Mouse (Mus musculus): ENCODE results near the gene Klf3.
"Not testable (repeated sequence)": the region's sequence is repeated elsewhere in the genome, so short reads cannot be mapped to it uniquely, and the experiment has no call there.

Klf3 gene

DNA sequence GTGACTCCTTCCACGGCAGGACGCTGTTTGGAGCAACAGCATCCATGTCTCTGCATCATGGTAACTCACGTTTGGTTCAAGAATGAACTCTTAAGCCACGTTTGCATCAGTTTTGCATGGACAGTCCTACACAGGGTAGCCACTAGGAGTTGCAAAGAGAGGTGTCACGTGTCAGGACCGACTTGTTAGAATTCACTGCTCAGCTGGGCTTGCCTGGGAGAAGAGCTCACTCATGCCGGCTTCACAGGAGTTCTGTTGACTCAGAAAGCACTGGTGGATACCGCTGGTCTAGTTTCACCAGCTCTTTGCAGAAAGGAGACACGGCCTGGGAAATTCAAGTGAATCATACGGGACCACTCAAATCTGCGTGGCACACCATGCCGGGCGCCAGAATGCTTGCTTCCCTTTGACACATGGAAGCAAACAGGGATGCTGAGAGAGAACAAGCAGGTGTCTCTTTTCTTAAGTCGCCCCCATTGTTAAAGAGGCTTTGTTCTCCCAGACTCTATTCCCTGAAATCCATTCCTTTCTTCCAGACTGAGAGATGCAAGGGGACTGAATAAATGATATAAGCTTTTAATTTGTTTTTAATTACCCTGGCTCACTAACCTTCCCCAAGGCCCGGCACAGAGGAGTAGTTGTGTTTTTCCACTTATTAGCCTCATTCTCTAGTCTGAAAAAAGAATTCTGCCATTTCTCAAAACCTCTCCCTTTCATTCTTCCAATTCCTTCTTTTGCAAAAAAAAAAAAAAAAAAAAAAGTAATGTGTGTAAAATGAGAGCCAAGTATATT lies 74.2 kb downstream of the Klf3 start:
- in situ Hi-C loops (cut with MboI, MseI): no loop called here

DNA sequence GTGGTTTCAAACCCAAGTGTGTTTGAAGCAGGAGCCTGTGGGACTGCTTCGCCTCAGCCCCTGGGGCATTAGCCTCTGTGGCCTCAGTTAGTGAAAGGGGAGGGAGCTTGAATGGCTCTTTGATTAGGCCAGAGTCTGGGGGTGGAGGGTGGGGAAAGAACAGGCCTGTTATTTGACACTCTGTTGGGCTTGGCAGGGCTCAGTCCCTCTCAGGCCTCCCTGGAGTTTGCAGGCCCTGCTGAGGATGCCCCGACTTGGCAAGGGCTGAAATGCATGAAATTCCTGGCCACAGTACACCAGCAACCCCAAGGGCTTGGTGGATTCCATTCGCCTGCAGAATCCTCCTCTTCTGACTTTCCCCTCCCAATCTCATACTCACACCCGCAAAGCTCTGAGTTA lies 74.8 kb downstream of the Klf3 start:
- in situ Hi-C loops (cut with MboI, MseI): no loop called here

DNA sequence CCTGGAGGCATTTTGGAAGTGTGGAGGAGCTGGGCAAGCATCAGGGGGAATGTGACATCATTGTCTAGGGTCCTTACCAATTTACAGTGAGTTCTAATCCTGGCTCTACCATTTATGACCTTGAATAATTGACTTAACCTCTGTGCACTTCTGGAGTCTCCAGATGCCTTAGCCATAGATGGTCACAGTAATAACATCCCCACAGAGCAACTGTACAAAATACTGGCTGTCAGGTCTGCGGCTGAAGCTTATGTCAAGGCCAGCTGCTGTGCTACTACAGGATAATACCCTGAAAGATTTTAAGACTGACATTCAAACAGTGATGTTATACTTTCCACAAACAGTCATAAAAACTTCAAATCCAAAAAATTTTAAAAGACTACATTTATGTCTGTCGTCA lies 75.3 kb downstream of the Klf3 start:
- in situ Hi-C loops (cut with MboI, MseI): no loop called here

DNA sequence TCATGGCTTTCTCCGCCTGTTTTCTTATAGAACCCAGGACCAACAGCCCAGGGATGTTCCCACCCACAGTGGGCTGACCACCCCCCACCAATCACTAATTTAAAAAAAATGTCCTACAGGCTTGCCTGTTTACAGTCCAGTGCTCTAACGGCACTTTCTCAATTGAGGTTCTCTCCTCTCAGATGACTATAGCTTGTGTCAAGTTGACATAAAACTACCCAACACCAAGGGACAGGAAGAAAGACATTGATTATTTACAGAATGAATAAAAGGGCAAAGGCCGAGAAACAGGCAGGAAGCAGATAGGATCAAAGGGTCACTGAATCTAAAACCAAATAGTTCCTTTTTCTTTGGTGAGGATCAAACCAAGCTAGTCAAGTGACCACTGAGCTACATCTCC lies 76.1 kb downstream of the Klf3 start:
- in situ Hi-C loops (cut with MboI, MseI): no loop called here

DNA sequence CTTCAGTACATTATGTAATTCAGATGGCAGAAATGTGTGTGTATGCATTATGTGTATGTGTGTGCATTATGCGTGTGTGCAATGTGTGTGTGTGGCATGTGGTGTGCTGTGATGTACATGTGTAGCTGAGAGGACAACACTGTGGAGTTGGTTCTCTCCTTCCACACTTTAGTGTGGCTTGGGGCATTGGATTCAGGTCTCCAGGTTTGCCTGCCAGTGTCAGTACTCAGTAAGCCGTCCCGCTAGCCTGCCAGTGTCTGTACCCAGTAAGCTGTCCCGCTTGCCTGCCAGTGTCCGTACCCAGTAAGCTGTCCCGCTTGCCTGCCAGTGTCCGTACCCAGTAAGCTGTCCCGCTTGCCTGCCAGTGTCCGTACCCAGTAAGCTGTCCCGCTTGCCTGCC lies 78.4 kb downstream of the Klf3 start:
- in situ Hi-C loops (cut with MboI, MseI): not testable (repeated sequence)

DNA sequence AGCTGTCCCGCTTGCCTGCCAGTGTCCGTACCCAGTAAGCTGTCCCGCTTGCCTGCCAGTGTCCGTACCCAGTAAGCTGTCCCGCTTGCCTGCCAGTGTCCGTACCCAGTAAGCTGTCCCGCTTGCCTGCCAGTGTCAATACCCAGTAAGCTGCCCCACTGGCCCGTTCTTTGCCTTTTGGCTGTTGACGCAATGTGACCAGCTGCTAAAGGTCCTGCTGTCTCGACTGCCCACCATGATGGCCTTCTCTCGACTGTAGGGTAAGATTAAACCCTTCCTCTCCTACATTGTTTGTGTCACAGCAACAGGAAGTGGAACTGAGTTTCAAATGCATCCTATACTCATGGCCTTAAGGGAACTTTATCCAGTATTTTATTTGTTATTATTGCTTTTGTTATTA lies 78.8 kb downstream of the Klf3 start:
- in situ Hi-C loops (cut with MboI, MseI): not testable (repeated sequence)
